Mouse (Mus musculus) left cerebral cortex, adult 11 months (tissue): ENCODE data around the gene Gm20503.

Source experiments
- DNase-seq: peaks from one replicate; pipeline ENCODE4 v3.0.0; 2022; ENCODE audit warnings: low spot score

Gm20503 gene

DNA sequence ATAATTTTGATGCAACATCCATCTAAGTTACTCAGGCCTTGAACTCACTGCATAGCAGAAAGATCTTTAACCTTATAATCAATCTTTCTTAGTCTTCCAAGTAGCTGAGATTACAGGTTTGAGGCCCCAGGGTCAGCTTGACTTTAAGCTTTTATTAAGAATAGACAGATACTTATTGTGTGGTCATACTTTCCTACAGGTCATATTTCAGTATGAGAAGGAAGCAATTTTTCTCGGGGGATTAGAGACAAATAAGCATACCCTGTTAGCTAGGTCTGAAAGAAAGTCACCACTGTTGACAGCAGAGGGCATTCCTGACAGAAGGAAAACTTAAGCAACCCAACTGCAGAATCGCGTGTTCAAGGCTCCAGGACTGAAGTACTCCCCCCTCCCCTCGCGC, 5.0 kb downstream of the Gm20503 start:
- DNase-seq: no peak

GRCm38 (mm10) chr4:59009186-59009585, 6.2 kb downstream of the Gm20503 start:
- no peak for DNase-seq

- no peak for DNase-seq
Measured at GRCm38 (mm10) chr4:59009696-59010095, 6.7 kb downstream of the Gm20503 start.

DNA sequence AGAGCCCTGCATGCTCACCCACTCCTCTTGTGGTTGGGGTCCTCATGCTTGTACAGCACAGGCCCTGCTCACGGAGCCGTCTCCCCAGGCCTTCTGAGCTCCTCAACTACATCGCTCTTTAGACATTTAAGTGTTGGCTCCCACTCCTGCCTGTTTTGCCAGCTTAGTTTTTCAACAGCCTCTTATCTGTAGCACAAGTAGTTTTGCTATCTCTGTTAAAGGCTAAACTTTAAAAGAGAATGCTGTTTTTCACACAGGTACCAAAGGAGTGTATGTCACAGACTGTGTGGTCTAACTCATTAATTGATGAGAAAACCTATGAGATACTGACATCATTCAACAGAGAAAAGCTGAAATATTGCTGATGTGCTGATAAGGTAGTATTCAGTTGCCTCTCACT, 8.4 kb downstream of the Gm20503 start:
- no peak for DNase-seq

DNA sequence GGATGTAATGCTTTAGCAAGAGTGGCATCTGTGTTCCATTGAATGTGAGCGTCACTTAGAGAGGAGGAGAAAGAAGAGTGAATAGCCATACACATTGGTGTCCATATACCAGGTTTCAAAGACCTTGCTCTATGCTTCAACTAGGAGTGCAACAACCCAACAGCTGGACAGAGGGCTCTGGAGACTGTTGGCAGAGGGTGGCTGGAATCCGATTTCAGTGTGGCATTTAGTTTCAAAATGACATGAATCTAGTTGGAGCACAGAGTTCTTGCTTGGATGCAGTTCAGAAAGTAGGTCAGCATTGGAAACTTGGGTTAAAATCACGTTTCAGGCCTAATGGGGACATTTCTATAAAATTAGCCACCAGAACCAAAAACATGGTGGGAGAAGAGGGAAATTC, 12.2 kb downstream of the Gm20503 start:
- no peak for DNase-seq

- DNase-seq: no peak
Measured at GRCm38 (mm10) chr4:59016922-59017321, 13.9 kb downstream of the Gm20503 start.

- DNase-seq: no peak
Measured at GRCm38 (mm10) chr4:59034325-59034917, 31.4 kb downstream of the Gm20503 start.

DNA sequence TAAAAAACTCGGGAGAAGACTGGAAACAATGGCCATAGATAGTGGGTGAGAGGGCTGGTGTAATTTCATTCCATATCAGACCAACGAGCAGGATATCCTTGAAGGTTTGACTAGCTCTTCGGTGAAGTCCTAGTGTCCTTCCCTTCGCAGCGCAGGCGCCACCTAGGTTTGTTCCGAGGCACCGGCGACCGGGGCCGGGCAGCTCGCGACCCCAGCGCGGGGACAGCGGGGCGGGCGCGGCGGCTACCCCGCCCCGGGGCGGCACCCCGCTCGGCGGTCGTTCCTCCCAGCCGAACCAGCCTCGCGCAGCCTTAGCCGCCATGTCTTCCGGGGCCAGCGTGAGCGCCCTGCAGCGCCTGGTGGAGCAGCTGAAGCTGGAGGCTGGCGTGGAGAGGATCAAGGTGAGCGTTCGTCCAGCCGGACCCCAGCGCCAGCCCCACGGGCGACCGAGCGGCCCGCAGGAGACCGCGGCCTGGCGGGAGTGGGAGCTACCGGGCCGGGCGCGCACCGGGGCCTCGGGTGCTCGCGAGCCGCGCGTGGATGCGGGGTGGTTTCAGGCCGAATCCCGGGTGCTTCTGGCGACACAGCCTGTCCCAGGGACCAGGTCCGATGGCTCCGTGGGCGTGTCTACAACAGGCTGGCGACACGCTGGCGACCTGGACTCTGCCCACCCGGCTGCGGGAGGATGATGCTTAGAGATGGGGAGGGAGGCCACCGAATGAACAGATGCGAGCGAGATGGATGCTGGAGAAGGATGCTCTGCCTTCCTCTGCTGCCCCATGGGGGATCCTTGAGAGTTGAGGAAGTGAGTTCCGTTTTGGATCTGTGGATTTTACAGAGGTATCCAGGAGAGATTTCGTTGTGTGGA, 32.1 kb downstream of the Gm20503 start, which contains the start of gene Gng10:
Gene Gng10 (plus strand): TSS at position 171 of the 868 bp plus-strand sequence.
- peak; percentile 40 for DNase-seq

- DNase-seq: no peak
Measured at GRCm38 (mm10) chr4:59035786-59036350, 32.9 kb downstream of the Gm20503 start.

DNA sequence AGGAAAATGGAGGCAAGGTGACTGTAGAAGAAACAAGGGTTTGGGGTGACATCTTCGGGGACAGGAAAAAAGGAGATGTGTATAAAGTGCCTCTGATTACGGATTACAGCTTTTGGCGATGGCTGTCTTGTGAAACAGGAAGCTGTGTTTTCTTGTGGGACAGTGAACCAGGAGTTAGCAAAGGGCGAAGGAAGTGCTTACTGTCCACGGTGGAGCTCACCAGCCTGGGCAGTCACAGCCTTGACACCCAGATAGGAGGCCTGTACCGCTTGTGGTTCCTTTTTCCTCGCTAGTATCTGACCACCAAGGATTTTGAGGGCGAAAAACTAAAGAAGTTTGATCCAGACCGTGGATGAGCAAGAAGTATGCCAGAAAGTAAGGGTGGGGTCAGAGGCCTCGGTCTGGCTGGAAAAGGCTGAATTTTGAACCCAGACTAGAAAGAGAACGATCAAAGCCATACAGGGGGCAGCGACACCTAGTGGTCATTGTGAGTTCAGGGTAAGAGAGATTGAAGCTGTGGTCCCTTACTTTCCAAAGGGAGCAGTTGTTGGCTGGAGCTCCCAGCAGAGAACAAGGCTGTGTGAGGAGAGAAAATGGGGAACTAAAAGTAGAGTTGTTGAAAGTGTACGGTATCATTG, 33.6 kb downstream of the Gm20503 start:
- peak; percentile 25 for DNase-seq

GRCm38 (mm10) chr4:59037525-59037924, 34.5 kb downstream of the Gm20503 start:
- no peak for DNase-seq

DNA sequence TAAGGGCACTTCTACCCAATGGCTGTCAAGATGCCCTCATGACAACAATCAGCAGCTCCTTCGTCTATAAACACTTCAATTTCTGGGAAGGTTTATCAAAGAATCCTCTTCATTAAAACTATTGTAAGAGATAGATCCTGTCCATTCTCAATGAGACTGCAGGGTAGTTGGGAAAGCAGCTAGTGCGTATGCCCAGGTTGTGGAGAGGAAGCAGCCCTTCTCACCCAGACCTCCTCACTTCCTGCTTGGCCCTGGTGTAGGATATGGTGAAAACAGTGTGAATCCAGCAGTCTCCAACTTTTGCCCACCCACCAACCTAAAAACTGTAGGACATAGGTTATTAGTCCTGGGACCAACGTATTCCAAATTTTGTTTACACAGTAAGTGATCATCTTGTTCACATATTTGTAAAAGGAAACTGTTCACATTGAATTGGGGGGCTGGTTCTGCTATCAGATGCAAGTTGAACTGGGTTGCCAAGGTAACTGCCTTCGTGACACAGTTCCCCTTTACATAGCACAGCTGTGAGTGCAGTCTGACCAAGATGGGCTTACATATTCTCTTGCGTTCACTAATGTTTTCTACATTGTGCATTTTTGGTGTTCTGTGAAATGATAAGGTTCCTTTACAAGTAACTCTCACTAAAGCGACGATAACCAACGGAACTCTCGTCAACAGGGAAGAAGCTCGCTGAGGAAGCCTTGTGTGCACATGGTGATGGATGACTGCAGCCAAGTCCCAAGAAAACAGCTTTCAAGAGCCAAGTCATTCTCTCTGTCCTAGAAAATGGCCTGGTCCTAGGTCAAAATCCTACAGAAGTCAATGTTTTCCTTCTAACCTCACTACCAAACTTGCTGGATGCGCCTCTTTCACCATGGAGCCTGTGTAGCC, 37.6 kb downstream of the Gm20503 start:
- no peak for DNase-seq

- DNase-seq: no peak
Measured at GRCm38 (mm10) chr4:59043074-59043473, 40.1 kb downstream of the Gm20503 start.

GRCm38 (mm10) chr4:59043891-59044290, 40.9 kb downstream of the Gm20503 start:
- DNase-seq: no peak

DNA sequence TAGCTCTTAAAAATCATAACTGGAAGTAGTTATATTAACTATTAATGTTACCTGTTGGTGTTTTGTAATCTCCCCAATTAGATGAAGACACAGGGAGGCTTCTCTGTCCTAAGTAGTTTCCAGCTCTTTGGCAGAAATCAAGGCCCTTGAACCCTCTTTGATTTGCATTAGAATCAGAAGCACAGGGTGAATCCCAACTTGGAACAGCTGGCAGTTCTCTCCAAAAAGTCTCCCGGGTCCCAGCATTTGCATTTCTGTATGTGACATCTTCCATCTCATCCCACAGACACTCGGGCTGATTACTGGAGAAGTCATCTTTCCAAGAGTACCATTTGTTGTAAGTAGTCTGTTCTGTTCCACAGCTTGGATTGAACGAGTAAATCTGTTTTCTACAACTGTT, 44.2 kb downstream of the Gm20503 start:
- no peak for DNase-seq

DNA sequence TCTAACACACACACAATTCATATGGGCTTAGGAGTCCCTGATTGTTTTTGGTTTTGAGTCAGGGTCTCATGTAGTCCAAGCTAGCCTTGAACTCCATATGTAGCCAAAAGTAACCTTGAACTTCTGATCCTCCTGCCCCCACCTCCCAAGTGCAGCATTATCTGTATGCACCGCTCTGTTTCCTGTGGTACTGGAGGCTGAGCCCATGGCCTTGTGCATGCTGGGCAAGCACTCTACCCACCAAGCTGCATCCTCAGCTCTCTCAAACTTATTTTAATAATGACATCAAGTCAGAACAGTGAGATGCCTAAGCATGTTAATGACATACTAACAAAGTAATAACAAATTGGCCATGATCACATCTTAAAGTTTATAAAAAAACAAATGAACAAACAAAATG, 48.1 kb downstream of the Gm20503 start:
- DNase-seq: no peak

- DNase-seq: no peak
Measured at GRCm38 (mm10) chr4:59057929-59058328, 54.9 kb downstream of the Gm20503 start.

GRCm38 (mm10) chr4:59062526-59062925, 59.5 kb downstream of the Gm20503 start:
- DNase-seq: no peak

- DNase-seq: no peak
Measured at GRCm38 (mm10) chr4:59069276-59069675, 66.3 kb downstream of the Gm20503 start.

DNA sequence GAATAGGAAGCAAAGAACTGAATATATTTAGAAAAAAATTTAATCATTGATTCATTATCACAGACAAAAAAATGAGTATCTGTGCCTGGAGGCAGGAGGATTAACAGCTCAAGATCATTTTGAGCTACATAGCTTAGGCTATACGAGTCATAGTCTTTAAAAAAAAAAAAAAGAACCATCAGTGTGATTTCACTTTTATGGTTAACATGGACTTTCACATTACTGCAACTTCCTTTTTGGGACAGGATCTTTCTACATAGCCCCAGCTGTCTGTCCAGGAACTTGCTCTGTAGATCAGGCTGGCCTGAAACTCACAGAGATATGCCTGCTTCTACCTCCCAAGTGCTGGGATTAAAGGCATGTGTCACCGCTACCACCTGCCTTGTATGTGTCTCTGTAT, 80.4 kb downstream of the Gm20503 start:
- DNase-seq: no peak

DNA sequence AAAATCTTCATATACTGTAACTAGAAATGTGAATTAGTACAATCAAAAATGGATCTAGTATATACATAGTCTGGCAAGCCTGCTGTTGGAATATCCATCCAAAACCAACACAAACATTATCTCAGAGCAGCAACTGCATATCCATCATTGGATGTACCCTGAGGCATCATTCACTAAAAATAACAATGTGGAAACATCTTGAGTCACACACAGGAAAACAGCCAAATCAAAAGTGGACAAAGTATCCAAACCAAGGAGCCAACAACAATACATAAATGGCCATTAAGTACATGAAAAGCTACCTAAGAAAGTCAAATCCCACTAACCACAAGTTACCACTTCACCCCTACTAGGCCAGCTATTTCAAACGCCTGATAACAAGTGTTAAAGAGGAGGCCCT, 86.4 kb downstream of the Gm20503 start:
- DNase-seq: no peak
